Mouse (Mus musculus) heart, postnatal 0 days (tissue): ENCODE data around the gene Ly6g6f.

Source experiments
- CTCF ChIP-seq: IDR thresholded peaks from 2 replicates; pipeline ENCODE4 v1.5.1; 2016; ENCODE audit warnings: antibody characterized with exemption, control low read depth, low read depth
- EP300 ChIP-seq: IDR thresholded peaks from 2 replicates; pipeline ENCODE4 v1.6.1; 2016; ENCODE audit warnings: antibody characterized with exemption, low read depth

GRCm38 (mm10) chr17:35064378-35064877 lies 21.0 kb downstream of the Ly6g6f start:
- TF ChIP-seq CTCF (no peak), EP300 (no peak)
